Mouse (Mus musculus) ES-CJ7 (cell line): Measurements from ENCODE around the gene Ampd3.

ENCODE experiments used
- DNase-seq: peaks from one replicate; pipeline ENCODE4 v3.0.0; 2011; ENCODE audit warnings: low read depth, low spot score

Ampd3 gene

DNA sequence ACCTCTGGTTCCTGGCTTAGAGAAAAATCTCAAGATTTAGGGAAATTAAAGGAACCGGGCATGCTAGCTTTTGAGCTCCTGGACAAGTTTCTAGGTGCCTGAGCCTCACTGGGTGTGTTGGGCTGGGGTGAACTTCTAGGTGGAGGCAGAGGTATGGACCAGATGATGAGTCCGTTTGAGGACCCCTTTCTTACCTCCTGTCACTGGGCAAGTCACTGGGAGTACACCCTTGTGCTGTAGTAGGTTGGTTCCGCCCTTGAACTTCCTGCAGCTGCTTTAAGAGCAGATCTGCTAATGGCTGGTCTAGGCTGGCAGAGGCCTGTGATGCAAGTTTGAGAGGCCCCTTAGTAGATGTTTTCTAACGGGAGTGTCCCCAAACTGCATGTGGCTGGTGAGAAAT is 1.1 kb downstream of the Ampd3 start:
- peak; percentile 21 for DNase-seq

DNA sequence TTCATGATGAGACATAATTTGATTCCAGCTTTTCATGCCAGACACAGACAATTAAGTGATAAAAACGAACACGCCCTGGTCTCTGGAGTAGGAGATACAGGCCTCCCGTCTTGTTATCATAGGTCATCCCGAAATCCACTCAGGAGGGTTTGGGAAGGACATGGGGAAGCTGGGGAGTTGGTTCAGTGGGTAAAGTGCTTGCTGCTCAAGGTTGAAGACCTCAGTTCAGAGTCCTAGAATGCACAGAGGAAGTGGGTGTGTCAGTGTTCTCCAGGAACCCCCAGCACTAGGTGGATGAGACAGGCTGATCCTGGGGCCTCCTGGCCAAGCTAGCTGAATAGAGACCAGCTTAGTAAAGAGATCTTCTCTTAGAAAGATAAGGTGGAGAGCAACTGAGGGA is 2.9 kb downstream of the Ampd3 start:
- DNase-seq = no peak

GRCm38 (mm10) chr7:110772343-110772742 is 4.3 kb downstream of the Ampd3 start:
- no peak for DNase-seq

DNA sequence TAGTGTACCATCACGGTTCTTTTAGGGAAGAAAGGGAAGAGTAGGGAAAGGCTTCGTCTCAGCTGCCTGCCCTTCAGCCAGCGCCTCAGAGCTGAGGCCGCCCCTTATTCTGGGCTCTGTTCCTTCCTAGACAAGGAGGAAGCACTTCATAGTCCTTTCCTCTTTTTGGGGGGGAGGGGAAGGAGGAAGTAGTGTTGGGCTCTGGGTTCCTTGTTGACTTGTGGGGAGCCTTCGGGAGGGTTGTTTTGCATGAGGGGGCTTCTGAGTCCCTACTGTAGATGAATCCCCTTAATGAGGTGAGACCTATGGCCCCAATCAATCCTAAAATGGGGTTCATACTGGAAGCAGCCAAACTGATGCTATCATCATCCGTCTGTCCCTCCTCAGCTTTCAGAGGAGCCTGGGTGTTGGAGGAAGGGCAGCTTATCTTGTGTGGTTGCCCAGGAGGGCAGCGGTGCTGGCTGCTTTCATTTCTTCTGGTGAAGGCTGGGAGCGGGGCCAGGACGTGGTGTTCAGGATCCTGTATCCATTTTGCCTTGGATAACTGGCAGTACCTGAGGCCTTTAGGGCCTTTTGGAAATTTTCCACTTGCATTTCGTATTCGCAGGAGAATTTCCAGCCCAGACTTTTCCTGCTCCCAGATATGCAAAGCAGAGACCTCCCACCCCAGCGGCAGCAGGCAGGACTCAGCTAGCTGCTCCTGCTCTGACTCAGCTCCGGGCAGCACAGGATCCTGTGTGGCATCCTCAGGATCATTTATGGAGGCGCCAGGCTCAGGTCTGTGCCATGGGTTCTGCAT is 5.4 kb downstream of the Ampd3 start:
- DNase-seq = no peak

DNA sequence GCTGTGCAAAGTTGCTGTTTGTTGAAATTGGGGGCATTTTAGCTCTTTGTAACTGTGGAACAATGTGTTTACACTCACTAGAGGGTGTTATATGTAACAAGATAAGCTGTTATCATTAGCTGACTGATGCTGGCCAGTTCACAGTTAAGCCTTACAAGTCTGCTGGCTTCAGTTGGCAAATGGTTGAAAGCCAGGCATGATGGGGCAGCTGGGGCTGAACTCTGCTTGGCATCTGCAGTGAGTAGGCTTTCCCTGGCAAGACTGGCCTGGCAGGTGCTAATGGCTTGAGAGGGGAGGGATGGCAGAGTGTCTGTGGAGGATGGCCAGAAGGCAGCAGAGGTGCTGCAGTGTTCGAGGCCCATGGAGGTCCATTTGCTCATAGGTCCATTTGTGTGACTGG is 6.1 kb downstream of the Ampd3 start:
- no peak for DNase-seq

DNA sequence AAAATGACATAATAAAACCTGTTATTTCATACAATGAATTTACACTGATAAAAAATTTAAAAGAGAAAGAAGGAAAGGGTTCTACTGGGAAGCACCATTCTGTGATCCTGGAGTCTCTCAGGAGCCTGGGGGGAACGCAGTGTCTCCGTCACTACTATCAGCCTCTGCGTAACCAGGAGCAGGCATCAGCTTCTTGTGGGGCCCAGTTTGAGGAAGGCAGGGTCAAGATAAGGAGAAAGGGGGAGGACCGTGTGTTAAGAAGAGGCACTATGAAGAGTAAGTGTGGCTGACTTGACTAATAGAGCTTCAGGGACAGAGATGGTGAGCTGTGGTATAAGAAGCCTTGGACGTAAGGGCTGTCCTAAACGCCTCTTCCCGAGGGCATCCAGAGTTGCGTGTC is 6.7 kb downstream of the Ampd3 start:
- no peak for DNase-seq

DNA sequence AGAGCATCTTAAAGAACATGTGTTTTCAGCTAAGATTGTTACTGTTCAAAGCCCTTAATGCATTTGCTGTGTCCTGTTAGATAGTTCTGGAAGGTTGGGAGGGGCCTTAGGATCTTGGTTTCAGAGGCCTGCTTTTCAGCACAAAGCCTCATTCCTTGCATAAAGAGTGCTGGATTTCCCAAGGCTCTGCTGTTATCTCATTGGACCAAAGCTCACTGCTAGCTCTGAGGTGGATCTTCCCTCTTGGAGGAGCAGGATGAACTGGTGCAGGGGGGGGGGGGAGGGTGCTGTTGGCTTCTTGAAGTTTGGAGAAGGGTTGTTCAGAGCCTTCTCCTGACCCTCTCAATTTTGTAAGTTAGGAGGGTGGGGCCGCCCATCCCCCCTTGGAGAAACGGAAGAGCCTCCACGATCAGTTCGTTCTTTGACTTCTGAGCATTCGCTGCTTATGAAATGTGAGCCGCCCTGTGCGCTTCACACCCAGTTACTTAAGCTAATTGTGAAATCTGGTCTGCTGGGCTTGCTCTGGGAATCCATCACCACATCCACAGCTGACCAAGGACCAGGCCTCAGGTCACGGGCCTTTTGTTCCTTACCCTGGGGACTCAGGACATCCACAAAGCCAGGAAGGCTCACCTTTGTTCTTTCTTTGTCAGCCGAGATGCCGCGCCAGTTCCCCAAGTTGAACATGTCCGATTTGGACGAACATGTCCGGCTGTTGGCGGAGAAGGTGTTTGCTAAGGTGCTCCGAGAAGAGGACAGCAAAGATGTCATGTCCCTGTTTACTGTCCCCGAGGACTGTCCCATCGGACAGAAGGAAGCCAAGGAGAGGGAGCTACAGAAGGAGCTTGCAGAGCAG is 9.4 kb downstream of the Ampd3 start:
- DNase-seq = peak; percentile 26

DNA sequence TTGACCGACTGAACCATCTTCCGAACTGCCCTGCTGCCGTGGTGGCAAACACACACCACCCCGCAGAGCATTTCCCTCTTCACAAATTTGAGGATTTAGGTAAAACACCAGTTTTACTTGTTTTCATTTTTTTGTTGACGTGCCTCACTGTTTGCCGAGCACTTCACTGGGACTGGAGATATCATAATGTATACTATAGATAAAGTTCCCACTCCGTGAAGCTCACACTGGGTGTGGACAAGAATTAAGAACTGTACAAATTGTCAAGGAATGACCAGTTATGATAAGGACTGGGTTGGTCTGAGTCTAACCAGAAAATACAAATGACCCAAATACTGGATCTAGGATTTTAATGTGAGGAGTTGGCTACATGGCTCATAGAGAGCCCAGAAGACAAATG is 10.9 kb downstream of the Ampd3 start:
- no peak for DNase-seq

- no peak for DNase-seq
Observed at GRCm38 (mm10) chr7:110779605-110780111, 11.7 kb downstream of the Ampd3 start.

DNA sequence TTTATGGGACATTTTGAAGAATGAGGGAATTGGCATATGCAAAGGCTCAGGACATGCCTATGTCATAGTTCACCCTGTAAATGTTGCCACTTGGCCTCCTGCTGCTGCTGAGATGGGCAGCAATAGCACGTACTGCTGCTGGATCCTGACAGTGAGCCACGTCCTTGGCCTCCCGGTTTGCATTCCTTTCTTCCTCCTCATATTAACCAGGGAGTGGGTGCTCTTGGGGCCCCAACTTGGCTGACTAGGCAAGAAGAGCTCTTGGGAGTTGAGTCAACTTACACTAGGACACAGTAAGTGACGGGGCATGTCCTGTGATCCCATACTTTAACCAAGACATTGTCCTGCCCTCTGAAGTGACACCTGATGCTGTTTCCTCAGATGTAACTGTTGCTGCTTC is 12.5 kb downstream of the Ampd3 start:
- no peak for DNase-seq

DNA sequence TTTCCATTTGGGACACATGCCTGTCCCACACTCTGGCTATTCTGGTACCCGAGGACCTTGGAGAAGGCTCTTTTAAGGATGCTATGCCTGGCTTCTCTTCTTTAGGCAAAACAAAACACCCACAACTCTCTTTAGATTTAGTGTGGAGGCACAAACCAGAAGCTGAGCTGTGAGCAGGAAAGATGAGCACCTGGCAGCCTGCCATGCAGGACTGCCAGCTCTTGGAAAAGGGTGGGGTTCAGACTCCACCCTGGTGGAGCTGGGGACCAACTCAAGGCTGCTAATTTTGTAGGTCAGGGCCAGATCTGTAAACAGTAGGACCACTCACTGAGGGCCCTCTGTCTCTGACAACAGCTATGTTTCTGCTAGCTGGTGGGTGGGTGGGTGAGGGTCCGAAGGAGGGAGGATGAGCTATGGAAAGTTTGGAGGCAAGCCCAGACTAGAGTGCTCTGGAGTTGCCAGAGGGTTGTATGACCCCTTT is 13.3 kb downstream of the Ampd3 start:
- DNase-seq = no peak

GRCm38 (mm10) chr7:110782135-110782534 is 14.1 kb downstream of the Ampd3 start:
- DNase-seq = no peak

DNA sequence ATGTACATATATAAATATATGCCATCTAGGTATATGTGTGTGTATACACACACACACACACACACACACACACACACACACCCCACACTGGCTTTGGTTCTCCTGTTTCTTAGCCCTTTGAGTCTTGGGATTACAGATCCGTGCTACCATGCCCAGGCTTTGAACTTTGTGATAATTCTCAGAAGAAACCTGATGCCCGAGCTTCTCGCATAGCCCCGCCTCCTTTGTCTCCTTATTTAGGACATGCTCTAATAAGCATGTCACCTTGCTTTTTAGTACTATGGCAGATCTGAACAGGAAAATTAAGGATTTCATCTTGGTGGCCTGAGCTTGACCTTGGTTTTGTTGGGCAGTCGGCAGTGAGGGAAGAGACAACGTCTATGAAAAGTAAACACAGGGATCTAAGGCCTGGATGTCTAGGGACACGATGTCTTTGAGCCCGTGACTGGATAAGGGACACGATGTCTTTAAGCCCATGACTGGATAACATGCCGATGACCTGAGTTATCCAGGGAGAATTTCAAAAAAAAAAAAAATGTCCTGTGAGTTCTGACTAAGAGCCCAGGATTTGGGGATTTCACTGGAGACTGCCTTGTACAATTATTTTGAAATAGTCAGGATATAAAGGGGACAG is 15.0 kb downstream of the Ampd3 start:
- no peak for DNase-seq

GRCm38 (mm10) chr7:110784965-110785364 is 17.0 kb downstream of the Ampd3 start:
- no peak for DNase-seq

- DNase-seq = no peak
Observed at GRCm38 (mm10) chr7:110785741-110786146, 17.7 kb downstream of the Ampd3 start.

DNA sequence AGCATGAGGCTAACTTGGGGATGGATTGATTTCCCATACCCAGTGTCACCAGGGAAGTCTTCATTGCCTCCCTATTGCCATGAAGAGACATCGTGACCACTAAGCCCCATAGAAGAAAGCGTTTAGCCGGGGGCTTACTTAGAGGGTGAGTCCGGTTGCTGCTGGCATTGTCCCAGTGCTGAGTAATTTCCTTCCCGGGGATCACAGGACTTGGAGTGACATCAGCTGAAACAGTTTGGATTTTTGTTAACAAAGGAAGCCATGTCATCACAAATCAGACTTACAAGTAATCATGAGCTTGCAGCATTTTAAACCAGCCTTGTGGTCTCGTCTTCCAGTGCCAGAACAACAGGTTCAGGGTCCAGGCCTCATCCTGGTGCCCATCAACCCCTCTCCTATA is 19.3 kb downstream of the Ampd3 start:
- DNase-seq = no peak

GRCm38 (mm10) chr7:110790878-110791277 is 22.9 kb downstream of the Ampd3 start:
- no peak for DNase-seq

DNA sequence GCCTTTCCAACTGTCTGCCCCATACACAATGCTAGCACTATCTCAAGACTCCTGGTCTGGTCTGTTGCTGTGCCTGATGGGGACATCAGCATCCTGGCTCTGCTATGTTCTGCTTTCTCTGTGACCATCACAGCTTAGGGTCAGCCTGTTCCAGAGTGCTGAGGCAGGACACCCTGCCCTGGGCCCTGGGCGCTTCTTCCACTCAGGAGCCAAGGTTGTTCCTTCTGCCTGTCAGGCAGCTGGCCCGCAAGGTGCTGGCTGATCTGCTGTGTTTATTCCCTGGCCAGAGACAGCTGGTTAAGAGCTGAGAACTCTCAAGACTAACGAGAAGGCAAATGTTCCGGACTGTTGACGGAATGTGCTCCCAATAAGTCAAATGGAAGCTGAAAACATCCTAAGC is 24.2 kb downstream of the Ampd3 start:
- DNase-seq = no peak

DNA sequence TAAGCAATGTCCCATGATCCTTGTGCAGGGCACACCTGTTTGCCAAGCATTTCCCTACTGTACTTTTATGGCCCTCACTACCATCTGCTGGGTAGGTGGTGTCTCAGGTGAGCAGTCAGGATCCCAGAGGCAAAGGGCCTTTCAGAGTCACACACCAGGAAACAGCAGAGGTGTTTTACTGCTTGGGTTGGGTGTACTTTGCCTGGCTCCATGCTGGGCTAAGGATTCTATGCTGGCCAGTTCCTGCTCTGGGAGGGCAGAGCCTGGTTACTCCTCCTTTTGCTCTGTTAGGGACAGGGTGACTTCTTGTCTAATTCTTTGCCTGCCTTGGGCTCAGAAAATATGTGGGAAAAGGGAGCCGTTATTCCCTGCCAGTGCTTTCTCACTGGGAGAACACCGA is 24.8 kb downstream of the Ampd3 start:
- DNase-seq = no peak

DNA sequence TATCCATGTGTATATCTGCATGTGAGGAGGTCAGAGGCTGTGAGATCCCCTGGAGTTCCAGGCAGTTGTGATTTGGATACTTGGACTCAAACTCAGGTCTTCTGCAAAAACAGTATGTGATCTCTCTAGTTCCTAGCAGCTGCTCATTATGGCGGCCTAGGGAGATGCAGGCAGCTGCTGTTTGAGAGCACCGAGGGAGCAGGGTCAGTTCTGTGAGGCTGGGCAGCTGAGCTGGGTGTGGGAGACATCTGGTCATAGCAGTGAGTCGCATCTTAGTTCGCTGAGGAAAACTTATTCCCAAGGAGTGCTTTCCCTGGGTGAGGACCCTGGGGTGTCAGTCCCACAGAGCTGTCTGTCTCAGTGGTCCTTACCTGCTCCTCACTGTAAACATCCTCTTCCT is 26.7 kb downstream of the Ampd3 start:
- no peak for DNase-seq

DNA sequence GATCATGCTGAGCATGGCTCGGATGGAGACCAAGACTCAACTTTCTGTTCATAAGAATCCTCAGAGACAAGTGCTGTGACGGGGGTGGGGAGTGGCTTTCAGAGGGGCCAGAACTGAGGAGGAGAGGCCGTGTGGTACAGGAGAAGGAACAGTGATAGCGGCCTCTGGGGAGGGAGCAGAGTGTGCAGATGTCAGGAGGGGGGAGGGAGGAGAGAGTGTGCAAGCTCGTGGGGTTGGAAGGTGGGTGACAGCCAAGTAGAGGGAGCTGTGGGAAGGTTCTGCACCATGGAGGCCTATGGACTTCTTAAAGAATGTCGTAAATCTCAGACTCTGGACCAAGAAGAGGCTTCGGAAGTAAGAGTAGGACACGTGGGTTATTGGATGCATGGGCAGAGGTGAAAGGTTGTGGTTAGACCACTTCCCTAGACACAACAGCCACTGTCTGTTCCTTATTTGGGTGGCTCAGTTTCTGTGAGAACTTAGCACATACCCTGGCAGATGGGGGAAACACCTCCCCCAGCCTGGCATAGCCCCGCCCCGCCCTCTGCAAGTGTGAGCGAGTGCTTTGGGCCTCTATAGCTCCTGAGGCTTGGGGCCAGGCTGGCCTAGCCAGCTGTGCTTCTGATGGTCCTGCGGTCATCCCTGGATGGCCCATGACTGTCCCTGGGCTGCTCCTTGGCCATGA is 28.5 kb downstream of the Ampd3 start:
- DNase-seq = no peak
